Mouse (Mus musculus) urinary bladder, adult 18-20 months (tissue): ENCODE data around the gene Lrit3.
A peak's percentile ranks its signal among the peaks of the same experiment; 100 is the strongest.

Source experiments
- DNase-seq, 2 experiments: peaks; one replicate each; pipeline ENCODE4 v3.0.0; 2022; ENCODE audit warnings: low spot score in 2 of 2, mixed read lengths in 2 of 2

Gene Lrit3

GRCm38 (mm10) chr3:129803765-129804164, at the start of gene Lrit3:
TSS of gene Lrit3 (minus strand) at chr3:129804030.
- DNase-seq: no peak

- no peak for DNase-seq
These were observed 43.0 kb upstream of the Lrit3 start for GRCm38 (mm10) chr3:129846846-129847245.

- no peak for DNase-seq
These were observed 42.0 kb upstream of the Lrit3 start for GRCm38 (mm10) chr3:129845868-129846267.

GRCm38 (mm10) chr3:129838017-129838416, 34.2 kb upstream of the Lrit3 start:
- DNase-seq: no peak

GRCm38 (mm10) chr3:129836965-129837364, 33.1 kb upstream of the Lrit3 start:
- DNase-seq: no peak

- peak in 1 of 2 experiments; percentile 2 for DNase-seq
These were observed 32.3 kb upstream of the Lrit3 start for GRCm38 (mm10) chr3:129836051-129836697.

GRCm38 (mm10) chr3:129835388-129835934, 31.6 kb upstream of the Lrit3 start, which contains the start of gene Cfi:
TSS of gene Cfi (plus strand) at chr3:129835884.
- DNase-seq: no peak

GRCm38 (mm10) chr3:129831035-129831568, 27.3 kb upstream of the Lrit3 start, which contains the start of gene Gar1:
TSS of gene Gar1 (minus strand) at chr3:129831396.
- peak; percentile 90 to 91 for DNase-seq

GRCm38 (mm10) chr3:129830626-129831025, 26.8 kb upstream of the Lrit3 start:
- DNase-seq: peak in 1 of 2 experiments; percentile 2

- no peak for DNase-seq
These were observed 23.9 kb upstream of the Lrit3 start for GRCm38 (mm10) chr3:129827691-129828090.

GRCm38 (mm10) chr3:129826691-129827090, 22.9 kb upstream of the Lrit3 start:
- no peak for DNase-seq

GRCm38 (mm10) chr3:129824891-129825290, 21.1 kb upstream of the Lrit3 start:
- DNase-seq: no peak

- DNase-seq: no peak
These were observed 20.3 kb upstream of the Lrit3 start for GRCm38 (mm10) chr3:129824146-129824545.

- no peak for DNase-seq
These were observed 19.5 kb upstream of the Lrit3 start for GRCm38 (mm10) chr3:129823293-129823692.

- DNase-seq: no peak
These were observed 18.5 kb upstream of the Lrit3 start, which contains the start of gene Rrh for GRCm38 (mm10) chr3:129822206-129822775. TSS of gene Rrh (minus strand) at chr3:129822587.

- DNase-seq: no peak
These were observed 17.9 kb upstream of the Lrit3 start for GRCm38 (mm10) chr3:129821736-129822135.

GRCm38 (mm10) chr3:129820847-129821246, 17.0 kb upstream of the Lrit3 start:
- no peak for DNase-seq

GRCm38 (mm10) chr3:129799011-129799410, 4.8 kb downstream of the Lrit3 start:
- no peak for DNase-seq

GRCm38 (mm10) chr3:129798551-129798950, 5.3 kb downstream of the Lrit3 start:
- DNase-seq: no peak

- DNase-seq: no peak
These were observed 6.5 kb downstream of the Lrit3 start for GRCm38 (mm10) chr3:129797341-129797740.

- DNase-seq: no peak
These were observed 10.0 kb downstream of the Lrit3 start for GRCm38 (mm10) chr3:129793801-129794200.

GRCm38 (mm10) chr3:129782746-129783145, 21.1 kb downstream of the Lrit3 start:
- no peak for DNase-seq

GRCm38 (mm10) chr3:129781435-129781834, 22.4 kb downstream of the Lrit3 start:
- DNase-seq: no peak
